Mouse (Mus musculus) E14TG2a.4 (cell line): ENCODE results near the gene Calm4.

Experiments
- CTCF ChIP-seq: conservative IDR thresholded peaks from 2 replicates; pipeline ENCODE4 v1.5.1; 2014; ENCODE audit warnings: low read length
- NANOG ChIP-seq: IDR thresholded peaks from 2 replicates; pipeline ENCODE4 v1.6.1; 2014; ENCODE audit warnings: borderline replicate concordance, low read length, mixed read lengths
- POU5F1 ChIP-seq: IDR thresholded peaks from 2 replicates; pipeline ENCODE4 v1.6.1; 2014; ENCODE audit warnings: low read length, borderline replicate concordance

GRCm38 (mm10) chr13:3798751-3799150 lies 38.8 kb upstream of the Calm4 start:
- TF ChIP-seq NANOG (no peak), CTCF (no peak), POU5F1 (no peak)
